Mouse (Mus musculus): Measurements from ENCODE around the gene Srsf1. TPM values are rescaled to one million over a fixed set of nuclear protein-coding genes. Genes with fewer than 3 reads are reported as not detected.

Gene Srsf1
- polyA plus RNA-seq, 1 experiment from 2014 or later = 206 TPM

GRCm38 (mm10) chr11:88100170-88100569, 53.0 kb downstream of the Srsf1 start:
- H3K27ac ChIP-seq = peak overlapping the region; percentile 98; the same call in 1 of the 2 replicates
- 40% methylated on average over 4 of the region's 4 CpGs for WGBS
- H3K4me1 ChIP-seq (replicated peaks; ENCODE audit: insufficient read depth, low read length) = peaks cover 38% of the 10 kb centered on the region
- H3K36me3 ChIP-seq (ENCODE audit: insufficient read depth, low read length) = no peaks in the 10 kb centered on the region
- peak overlapping the region; percentile 89 for H3K4me3 ChIP-seq (replicated peaks; ENCODE audit: low read depth, low read length)
- DNase-seq (ENCODE audit: low spot score) (no peak), ATAC-seq (replicated peaks; ENCODE audit: low FRiP score, low read depth) (no peak)
- no peak for TF ChIP-seq CTCF (IDR thresholded peaks at IDR 0.05; ENCODE audit: low read depth)
- peak overlapping the region; percentile 90 for H3K4me2 ChIP-seq (ENCODE audit: low read length)
- no peaks in the 10 kb centered on the region for H3K27me3 ChIP-seq (ENCODE audit: insufficient read depth, low read length)
- H3K9me3 ChIP-seq (replicated peaks; ENCODE audit: low read length) = no peaks in the 10 kb centered on the region
- H3K9ac ChIP-seq (ENCODE audit: low read depth, low read length) = no peak overlapping the region

Other genes with a start within 250 kb of the Srsf1 start
- 1.0 and 2.0 TPM in 2 replicates for gene Lpo, start 219.1 kb upstream of the Srsf1 start, polyA plus RNA-seq (2015; fragmentation: Nextera tagmentation; extraction: Ambion mirVana)
- 10.1 and 12.2 TPM in 2 replicates for gene Mks1, start 194.2 kb upstream of the Srsf1 start, polyA plus RNA-seq (2015; fragmentation: Nextera tagmentation; extraction: Ambion mirVana)
- gene Epx, start 171.8 kb upstream of the Srsf1 start, polyA plus RNA-seq (2015; fragmentation: Nextera tagmentation; extraction: Ambion mirVana) = 1.2 and 1.8 TPM in 2 replicates
- not detected in 2 replicates for gene Olfr462, start 155.1 kb upstream of the Srsf1 start, polyA plus RNA-seq (2015; fragmentation: Nextera tagmentation; extraction: Ambion mirVana)
- gene Olfr463, start 150.0 kb upstream of the Srsf1 start, polyA plus RNA-seq (2015; fragmentation: Nextera tagmentation; extraction: Ambion mirVana) = not detected in 2 replicates
- not detected in 2 replicates for gene Olfr464, start 126.4 kb upstream of the Srsf1 start, polyA plus RNA-seq (2015; fragmentation: Nextera tagmentation; extraction: Ambion mirVana)
- 24.0 and 24.7 TPM in 2 replicates for gene Dynll2, start 59.8 kb upstream of the Srsf1 start, polyA plus RNA-seq (2015; fragmentation: Nextera tagmentation; extraction: Ambion mirVana)
- gene Vezf1, start 20.9 kb downstream of the Srsf1 start, polyA plus RNA-seq (2015; fragmentation: Nextera tagmentation; extraction: Ambion mirVana) = 38.8 and 39.8 TPM in 2 replicates
- 16.4 and 19.4 TPM in 2 replicates for gene Cuedc1, start 50.7 kb downstream of the Srsf1 start, polyA plus RNA-seq (2015; fragmentation: Nextera tagmentation; extraction: Ambion mirVana)
- gene Mrps23, start 157.0 kb downstream of the Srsf1 start, polyA plus RNA-seq (2015; fragmentation: Nextera tagmentation; extraction: Ambion mirVana) = 76.3 and 77.7 TPM in 2 replicates
- gene Ccdc182, start 246.7 kb downstream of the Srsf1 start, polyA plus RNA-seq (2015; fragmentation: Nextera tagmentation; extraction: Ambion mirVana) = 4.2 TPM in 2 replicates